Mouse (Mus musculus) heart, adult 2 months (tissue): Measurements from ENCODE around the gene Olfr15. TPM values are rescaled to one million over a fixed set of nuclear protein-coding genes. Genes with fewer than 3 reads are reported as not detected.
A peak's percentile ranks its signal among the peaks of the same experiment; 100 is the strongest.

Source experiments
- DNase-seq, 2 experiments: peaks; one replicate each; pipeline ENCODE4 v3.0.0; 2021
- H3K27ac ChIP-seq: fragments of 200-600 bp; 2 replicates; pipeline ENCODE4 v1.8.1; 2022
- H3K27me3 ChIP-seq: fragments of 200-500 bp; 2 replicates; pipeline ENCODE4 v1.6.1; 2012; ENCODE audit warnings: mild to moderate bottlenecking, low read length, inconsistent platforms, mixed read lengths; ENCODE audit not compliant: control insufficient read depth, insufficient read depth
- H3K36me3 ChIP-seq: fragments of 200-500 bp; 2 replicates; pipeline ENCODE4 v1.6.1; 2012; ENCODE audit warnings: low read length, inconsistent platforms; ENCODE audit not compliant: control insufficient read depth, insufficient read depth
- H3K4me1 ChIP-seq: fragments of 200-500 bp; 2 replicates; pipeline ENCODE4 v1.6.1; 2011; ENCODE audit warnings: low read length; ENCODE audit not compliant: control insufficient read depth, insufficient read depth
- H3K4me3 ChIP-seq: fragments of 200-600 bp; 2 replicates; pipeline ENCODE4 v1.8.1; 2022
- H3K79me2 ChIP-seq: fragments of 200-500 bp; replicated peaks from 2 replicates; pipeline ENCODE4 v1.6.1; 2012; ENCODE audit warnings: mild to moderate bottlenecking, inconsistent platforms, low read length, moderate library complexity, mixed read lengths; ENCODE audit not compliant: control insufficient read depth, insufficient read depth
- H3K9ac ChIP-seq: fragments of 200-500 bp; 2 replicates; pipeline ENCODE4 v1.6.1; 2012; ENCODE audit warnings: low read depth, mild to moderate bottlenecking, control low read depth, inconsistent platforms, low read length, mixed read lengths
- CTCF ChIP-seq: fragments of 200-600 bp; IDR thresholded peaks from 2 replicates; pipeline ENCODE4 v1.8.1; 2022; ENCODE audit warnings: antibody characterized with exemption, mild to moderate bottlenecking, moderate library complexity
- EP300 ChIP-seq: fragments of 200-500 bp; IDR thresholded peaks from 2 replicates; pipeline ENCODE4 v1.6.1; 2011; ENCODE audit warnings: low read depth, low read length, control low read depth; ENCODE audit not compliant: insufficient read depth
- POLR2A ChIP-seq: fragments of 200-500 bp; IDR thresholded peaks from 2 replicates; pipeline ENCODE4 v1.6.1; 2011; ENCODE audit warnings: mild to moderate bottlenecking, low read depth, low read length, control low read depth; ENCODE audit not compliant: insufficient read depth
- WGBS: fragments of 180-500 bp; shearing (Covaris S2); methylation state at CpG from one replicate; pipeline ENCODE4 v1.1.7; 2018; 5-methylcytosine and 5-hydroxymethylcytosine counted together
- intact Hi-C: fragments of 180-260 bp; cut with DNase I; formaldehyde crosslinking; loops from one replicate; pipeline ENCODE4 v1.15.1; 2025
- polyA plus RNA-seq: library from polyadenylated mRNA; depleted of rRNA; stranded (reverse); fragments of >200 nt; gene quantifications from 2 replicates; pipeline ENCODE4 v1.2.3, GENCODE M21; 2012
- total RNA-seq, 2 experiments: library from RNA; stranded (reverse); gene quantifications; 2 replicates each; pipeline ENCODE4 v1.2.3; 2021

The Olfr15 gene
- total and polyA plus RNA-seq, 3 experiments, result not detected

DNA sequence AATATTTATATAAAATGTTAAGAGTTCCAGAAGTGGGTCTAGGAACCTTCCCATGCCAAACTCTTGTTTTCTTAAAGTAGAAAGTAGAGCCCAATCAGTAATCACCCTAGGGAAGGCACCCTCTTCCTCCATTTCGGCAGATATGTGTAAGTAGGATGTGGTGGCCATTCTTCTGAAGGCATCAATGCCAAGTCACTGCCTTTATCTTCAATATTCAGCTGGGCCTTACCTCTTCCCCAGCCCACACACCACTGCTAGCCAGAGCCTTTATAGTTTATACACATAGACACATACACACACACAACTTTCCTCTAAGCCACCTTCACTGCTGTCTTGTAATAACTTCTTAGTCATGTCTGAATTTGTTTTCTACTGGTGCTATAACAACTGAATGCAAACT lies 25.1 kb downstream of the Olfr15 start:
- no peaks in the 10 kb centered on the region for H3K36me3 ChIP-seq
- TF ChIP-seq POLR2A (no peak), CTCF (no peak), EP300 (no peak)
- intact Hi-C loops, result no loop called here
- no peaks in the 10 kb centered on the region for H3K27me3 ChIP-seq
- H3K4me3 ChIP-seq, result no peak overlapping the region
- H3K9ac ChIP-seq, result no peak overlapping the region
- no peak for DNase-seq
- peaks cover 1% of the 10 kb centered on the region; the same call in 1 of the 2 replicates for H3K79me2 ChIP-seq
- no peak overlapping the region for H3K27ac ChIP-seq
- no peaks in the 10 kb centered on the region for H3K4me1 ChIP-seq
- 53% methylated on average over 1 of the region's 1 CpGs for WGBS

DNA sequence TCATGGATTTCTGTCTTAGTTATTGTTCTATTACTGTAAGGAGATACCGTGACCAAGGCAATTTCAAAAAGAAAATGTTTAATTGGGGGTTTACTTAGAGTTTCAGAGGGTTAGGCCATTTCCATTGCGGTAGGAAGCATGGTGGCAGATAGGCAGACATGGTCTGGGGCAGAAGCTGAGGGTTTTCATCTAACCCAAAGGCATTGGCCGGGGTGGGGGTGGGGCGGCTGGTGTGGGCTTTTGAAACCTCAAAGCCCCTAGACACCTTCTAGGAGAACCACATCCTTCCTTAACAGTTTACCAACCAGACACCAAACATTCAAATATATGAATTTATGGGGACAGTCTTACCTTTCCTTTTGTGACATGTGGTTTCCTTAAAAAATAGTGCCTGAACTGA lies 28.6 kb downstream of the Olfr15 start:
- Histone ChIP-seq H3K4me1 (no peaks in the 10 kb centered on the region), H3K27ac (no peak overlapping the region), H3K79me2 (0 out of 2 replicates have a peak, but pooled peaks cover under 1% of the 10 kb centered on the region), H3K9ac (no peak overlapping the region), H3K4me3 (no peak overlapping the region), H3K36me3 (peaks cover 3% of the 10 kb centered on the region), H3K27me3 (no peaks in the 10 kb centered on the region)
- TF ChIP-seq POLR2A (no peak), EP300 (no peak), CTCF (no peak)
- no peak for DNase-seq
- intact Hi-C loops, result no loop called here
- 93% methylated on average over 4 of the region's 4 CpGs for WGBS

DNA sequence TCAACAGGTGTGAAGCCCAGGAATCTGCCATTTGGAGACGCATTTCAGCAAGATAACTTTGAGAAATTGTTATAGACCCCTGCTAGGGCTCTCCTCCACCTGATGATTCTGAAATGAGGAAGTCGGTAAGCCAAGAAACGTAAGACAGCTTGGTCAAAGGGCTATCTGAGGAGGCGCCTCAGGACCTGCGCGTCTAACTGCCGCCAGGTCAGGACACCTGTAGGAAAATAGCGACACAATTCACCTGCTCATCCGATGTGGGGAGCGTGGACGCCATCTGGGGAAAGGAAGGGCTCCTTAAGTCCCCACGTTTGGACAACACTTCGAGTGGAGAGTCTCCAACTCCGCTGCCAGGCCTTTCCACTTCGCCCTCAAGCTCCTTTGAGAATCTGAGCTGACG lies 41.1 kb downstream of the Olfr15 start:
- 7% methylated on average over 16 of the region's 16 CpGs for WGBS
- peaks cover 2% of the 10 kb centered on the region; the same call in 1 of the 2 replicates for H3K36me3 ChIP-seq
- intact Hi-C loops, result loop anchor here (1.0 to 10.0 kb wide), 2 partner anchors 12 to 1013 kb away; partner anchors contain the start of genes Gm20695, Mgrn1, Ubald1 and Zfp597

DNA sequence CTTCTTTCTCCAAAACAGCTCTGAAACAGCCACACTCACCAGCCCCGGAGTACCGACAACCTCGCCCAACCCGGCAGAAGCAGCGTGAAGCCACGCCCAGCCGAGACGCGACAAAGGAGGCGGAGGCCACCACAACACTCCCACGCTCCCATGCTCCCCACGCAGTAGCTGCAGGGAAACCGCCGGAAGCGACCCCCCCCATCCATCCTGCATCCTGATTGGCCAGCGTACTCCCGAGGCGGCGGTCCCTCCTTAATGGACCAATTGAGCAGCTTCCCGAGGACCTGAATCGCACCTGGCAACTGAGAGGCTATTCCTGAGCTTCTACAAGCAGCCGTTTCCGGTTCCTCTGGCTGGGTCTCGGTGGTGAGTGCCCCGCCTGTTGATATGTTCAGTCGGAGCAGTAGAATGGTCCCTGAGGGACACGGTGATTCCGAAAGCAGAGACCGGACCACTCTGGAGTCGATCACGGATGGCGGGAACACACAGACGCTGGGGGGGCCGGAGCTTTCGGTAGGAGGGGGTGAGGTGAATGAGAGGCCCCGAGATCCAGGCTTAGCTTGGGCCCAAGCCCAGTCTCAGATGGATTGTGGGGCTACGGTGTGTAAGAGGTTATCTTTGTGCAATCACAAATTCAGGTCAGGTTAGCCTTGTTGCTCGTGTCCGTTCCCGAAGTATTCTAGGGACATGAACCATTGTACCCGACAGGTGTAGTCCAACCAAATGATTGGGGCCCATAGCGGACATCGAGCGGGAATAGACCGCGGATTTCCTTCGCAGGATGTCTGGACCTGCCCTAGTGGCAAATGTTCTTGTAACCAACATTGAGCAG lies 41.8 kb downstream of the Olfr15 start, which contains the start of gene Naa60:
Gene Naa60 (plus strand): TSS at position 160 of the 832 bp plus-strand sequence.
- 5% methylated on average over 47 of the region's 47 CpGs for WGBS
- Histone ChIP-seq H3K9ac (peak within 1 kb of the TSS; percentile 64), H3K4me1 (peaks cover 5% of the 10 kb centered on the region), H3K27ac (peak within 1 kb of the TSS; percentile 61), H3K4me3 (peak within 1 kb of the TSS; percentile 65), H3K27me3 (no peaks in the 10 kb centered on the region), H3K36me3 (peaks cover 2% of the 10 kb centered on the region; the same call in 1 of the 2 replicates), H3K79me2 (peaks cover 7% of the 10 kb centered on the region; the same call in 1 of the 2 replicates)
- peak; percentile 89 to 92 for DNase-seq
- intact Hi-C loops, result loop anchor here (1.0 to 10.0 kb wide), 3 partner anchors 12 to 1012 kb away; partner anchors contain the start of genes 1700037C18Rik, Cluap1, Gm20695 and Mgrn1
- TF ChIP-seq CTCF (no peak), EP300 (peak; percentile 61; the same call in 1 of the 2 replicates), POLR2A (peak; percentile 54; the same call in 1 of the 2 replicates)

More for the DNA sequence above, 41.1 kb downstream of the Olfr15 start:
- Histone ChIP-seq H3K4me1 (peaks cover 5% of the 10 kb centered on the region), H3K9ac (peak overlapping the region; percentile 64), H3K27me3 (no peaks in the 10 kb centered on the region), H3K79me2 (peaks cover 7% of the 10 kb centered on the region; the same call in 1 of the 2 replicates), H3K27ac (peak overlapping the region; percentile 61), H3K4me3 (peak overlapping the region; percentile 65)
- no peak for DNase-seq
- no peak for TF ChIP-seq EP300
- TF ChIP-seq CTCF, result no peak
- TF ChIP-seq POLR2A, result no peak

DNA sequence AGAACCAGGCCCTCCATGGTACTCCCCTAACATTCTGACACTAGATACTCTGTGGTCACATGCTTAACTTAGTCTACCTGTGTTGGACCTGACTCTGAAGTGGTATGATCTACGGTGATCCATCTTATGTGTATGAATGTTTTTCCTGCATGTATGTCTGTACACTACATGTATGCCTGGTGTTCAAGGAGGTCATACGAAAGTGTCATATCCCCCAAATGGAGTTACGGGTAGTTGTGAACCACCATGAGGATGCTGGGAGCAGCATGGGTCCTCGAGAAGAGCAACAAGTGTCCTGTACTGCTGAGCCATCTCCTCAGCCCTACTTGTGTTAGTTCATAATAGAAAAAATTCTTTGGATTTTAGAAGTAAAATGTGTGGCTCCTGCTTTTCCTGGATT lies 45.7 kb downstream of the Olfr15 start:
- intact Hi-C loops, result loop anchor here (10.0 kb wide), 1 partner anchor 1008 kb away; the partner anchor contains the start of genes Mgrn1 and Ubald1
- no peak overlapping the region for H3K9ac ChIP-seq
- TF ChIP-seq POLR2A (no peak), EP300 (no peak), CTCF (no peak)
- peaks cover 5% of the 10 kb centered on the region; the same call in 1 of the 2 replicates for H3K36me3 ChIP-seq
- H3K27me3 ChIP-seq, result no peaks in the 10 kb centered on the region
- peaks cover 7% of the 10 kb centered on the region for H3K4me1 ChIP-seq
- H3K4me3 ChIP-seq, result no peak overlapping the region
- no peak for DNase-seq
- H3K27ac ChIP-seq, result no peak overlapping the region
- 94% methylated on average over 4 of the region's 4 CpGs for WGBS
- peaks cover 7% of the 10 kb centered on the region; the same call in 1 of the 2 replicates for H3K79me2 ChIP-seq
